Mouse (Mus musculus) Patski (cell line): ENCODE data around the gene Papss1. TPM values are rescaled to one million over a fixed set of nuclear protein-coding genes. Genes with fewer than 3 reads are reported as not detected.
A peak's percentile ranks its signal among the peaks of the same experiment; 100 is the strongest.
"Not testable (repeated sequence)": the region's sequence is repeated elsewhere in the genome, so short reads cannot be mapped to it uniquely, and the experiment has no call there.

ENCODE experiments used
- ATAC-seq: fragments of 100-300 bp; one replicate; pipeline ENCODE4 v1.8.0; 2021
- CTCF ChIA-PET: fragments of 350-600 bp; sonication (Branson Sonifier 250); formaldehyde crosslinking; loops from one replicate; lab custom pipeline; 2022; ENCODE audit warnings: inconsistent platforms; lab: Charles Lee
- POLR2A ChIA-PET: fragments of 350-600 bp; sonication (Branson Sonifier 250); formaldehyde crosslinking; loops from one replicate; lab custom pipeline; 2022; ENCODE audit warnings: antibody characterized with exemption, inconsistent platforms; lab: Charles Lee
- DNase-seq: peaks from one replicate; pipeline ENCODE4 v3.0.0-alpha.2; 2011; ENCODE audit warnings: low read depth, low spot score
- H3K27me3 ChIP-seq: fragments of 371-371 bp; one replicate; pipeline ENCODE4 v1.5.1; 2021
- CTCF ChIP-seq: fragments of 100-300 bp; IDR thresholded peaks from one replicate; pipeline ENCODE4 v1.5.1; 2021
- in situ Hi-C: fragments of 300-500 bp; cut with MboI; formaldehyde crosslinking; loops from 3 replicates; pipeline ENCODE4 v1.11.1; 2018; ENCODE audit warnings: low pct_unique_long_range_greater_than_20kb, mixed read lengths
- polyA plus RNA-seq: library from polyadenylated mRNA; unstranded; gene quantifications from one replicate; pipeline ENCODE4 v1.2.3, GENCODE M21; 2021

Papss1 gene
- polyA plus RNA-seq, 1 experiment from 2014 or later, result 90.2 TPM

DNA sequence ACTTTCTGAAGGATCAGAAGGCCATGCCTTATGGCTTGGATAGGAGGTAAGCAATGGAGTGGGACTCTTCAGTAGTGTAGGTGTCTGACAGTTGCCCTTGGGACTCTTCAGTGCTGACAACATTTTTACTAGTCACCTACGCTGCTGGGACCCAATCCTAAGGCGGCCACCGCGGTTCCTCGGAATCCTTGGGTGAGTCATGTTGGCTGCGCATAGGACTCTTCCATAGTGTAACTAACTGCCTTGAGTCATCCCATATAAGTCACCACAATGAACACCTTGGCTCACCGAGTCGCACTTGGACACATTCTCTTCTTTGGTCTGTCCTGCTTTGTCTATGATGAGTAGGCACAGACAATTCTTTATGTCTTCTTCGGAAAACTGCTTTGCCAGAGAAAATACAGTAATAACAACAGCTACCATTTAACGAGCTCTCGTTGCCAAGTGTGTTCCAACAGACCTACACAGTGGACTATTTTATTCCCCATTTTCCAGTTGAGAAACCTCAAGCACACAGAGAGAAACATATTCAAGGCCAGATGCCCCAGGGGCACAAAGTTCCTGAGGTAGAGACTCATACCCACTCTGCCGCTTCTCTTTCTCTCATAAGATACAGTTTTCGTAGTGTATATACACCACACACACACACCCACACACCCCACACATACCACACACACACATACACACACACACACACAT lies 23.2 kb upstream of the Papss1 start:
- TF ChIP-seq CTCF, result no peak
- in situ Hi-C loops, result no loop called here
- ChIA-PET CTCF (interaction anchor here (0.9 to 3.9 kb wide), 11 partner anchors 10 to 221 kb away, joined by 3 to 20 read pairs (median 5); no protein-coding TSS in a partner anchor), POLR2A (interaction anchor here (0.8 kb wide), 1 partner anchor 18 kb away, joined by 5 read pairs; no protein-coding TSS in a partner anchor)
- no peaks in the 10 kb centered on the region for H3K27me3 ChIP-seq
- DNase-seq (peak; percentile 90), ATAC-seq (peak; percentile 92)

DNA sequence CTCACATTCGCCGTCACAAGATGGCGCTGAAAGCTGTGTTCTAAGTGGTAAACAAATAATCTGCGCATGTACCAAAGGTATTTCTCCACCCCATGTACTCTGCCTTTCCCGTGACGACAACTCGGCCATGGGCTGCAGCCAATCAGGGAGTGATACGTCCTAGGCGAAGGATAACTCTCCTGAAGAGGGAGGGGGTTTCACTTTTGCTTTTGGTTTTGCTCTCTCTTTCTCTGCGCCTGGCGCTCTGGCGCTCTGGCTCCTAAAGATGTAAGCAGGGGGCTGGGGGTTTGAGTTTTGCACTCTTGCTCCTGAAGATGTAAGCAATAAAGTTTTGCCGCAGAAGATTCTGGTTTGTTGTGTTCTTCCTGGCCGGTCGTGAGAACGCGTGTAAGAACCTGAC lies 17.0 kb upstream of the Papss1 start:
- in situ Hi-C loops, DNase-seq, CTCF ChIA-PET, ATAC-seq, POLR2A ChIA-PET, H3K27me3 ChIP-seq: not testable (repeated sequence)

DNA sequence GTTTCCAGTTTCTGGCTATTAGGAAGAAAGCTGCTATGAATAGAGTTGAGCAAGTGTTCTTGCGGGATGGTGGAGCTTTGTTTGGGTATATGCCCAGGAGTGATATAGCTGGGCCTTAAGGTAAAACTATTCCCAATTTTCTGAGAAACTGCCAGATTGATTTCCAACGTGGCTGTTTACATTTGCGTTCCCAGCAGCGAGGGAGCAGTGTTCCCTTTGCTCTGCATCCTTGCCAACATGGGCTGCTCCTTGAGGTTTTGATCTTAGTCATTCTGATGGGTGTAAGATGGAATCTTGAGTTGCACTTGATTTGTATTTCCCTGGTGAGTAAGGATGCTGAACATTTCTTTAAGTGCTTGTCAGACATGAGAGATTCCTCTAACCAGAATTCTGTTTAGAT lies 14.5 kb upstream of the Papss1 start:
- DNase-seq, result no peak
- TF ChIP-seq CTCF, result no peak
- POLR2A ChIA-PET, result interaction anchor here (1.5 kb wide), 1 partner anchor 10 kb away, joined by 5 read pairs; no protein-coding TSS in a partner anchor
- no peaks in the 10 kb centered on the region for H3K27me3 ChIP-seq
- in situ Hi-C loops, result loop anchor here (5.0 kb wide), 3 partner anchors 63 to 248 kb away; partner anchors contain the start of gene Cyp2u1
- no peak for ATAC-seq
- CTCF ChIA-PET, result interaction anchor here (0.7 to 9.3 kb wide), 9 partner anchors 10 to 229 kb away, joined by 3 to 92 read pairs (median 5); no protein-coding TSS in a partner anchor

DNA sequence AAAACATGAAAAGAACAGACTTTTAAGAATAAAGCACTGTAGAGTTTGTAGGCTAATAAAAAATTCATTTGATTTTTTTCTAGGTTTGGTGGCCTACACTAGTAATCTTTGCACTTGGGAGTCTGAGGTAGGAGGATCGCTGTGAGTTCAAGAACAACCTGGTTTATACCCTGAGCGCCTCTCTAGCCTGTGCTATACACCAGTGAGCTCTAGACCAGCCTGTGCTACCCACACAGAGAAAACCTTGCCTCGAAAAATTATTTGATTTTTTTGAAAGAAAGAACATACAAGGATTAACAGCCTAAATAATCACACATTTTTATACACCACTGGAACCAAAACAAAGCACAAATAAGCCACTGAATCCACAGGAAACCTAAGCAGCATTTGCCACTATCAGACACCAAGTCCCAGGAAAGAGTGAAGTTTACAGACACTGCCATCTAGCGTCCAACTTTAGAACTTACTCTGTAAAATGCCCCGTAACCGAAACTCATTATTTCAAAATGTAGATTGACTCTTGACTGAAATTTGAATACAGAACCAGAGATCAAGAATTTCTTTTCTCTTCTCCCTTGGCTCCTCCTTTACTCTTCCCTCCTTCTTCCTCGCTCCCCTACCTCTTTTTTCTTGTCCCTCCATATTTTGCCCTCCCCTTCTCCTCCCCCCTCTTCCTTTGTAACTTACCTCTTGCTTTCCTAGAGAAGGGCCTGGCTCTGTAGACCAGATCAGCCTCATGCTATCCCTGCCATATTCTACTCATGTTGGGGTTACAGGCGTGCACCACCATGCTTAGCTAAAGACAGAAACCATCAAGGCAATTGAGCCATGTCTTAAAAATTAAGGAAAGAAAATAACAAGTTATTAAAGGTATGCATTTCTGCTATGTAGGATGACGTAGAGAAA lies 12.0 kb upstream of the Papss1 start:
- ChIA-PET CTCF (interaction anchor here (0.8 to 9.3 kb wide), 21 partner anchors 7 to 267 kb away, joined by 3 to 92 read pairs (median 5); no protein-coding TSS in a partner anchor), POLR2A (interaction anchor here (0.8 kb wide), 2 partner anchors 87 to 232 kb away, joined by 3 read pairs; no protein-coding TSS in a partner anchor)
- peak; percentile 82 for TF ChIP-seq CTCF
- in situ Hi-C loops, result loop anchor here (5.0 kb wide), 3 partner anchors 65 to 250 kb away; partner anchors contain the start of gene Cyp2u1
- DNase-seq (peak; percentile 37), ATAC-seq (peak; percentile 76)
- H3K27me3 ChIP-seq, result no peaks in the 10 kb centered on the region

DNA sequence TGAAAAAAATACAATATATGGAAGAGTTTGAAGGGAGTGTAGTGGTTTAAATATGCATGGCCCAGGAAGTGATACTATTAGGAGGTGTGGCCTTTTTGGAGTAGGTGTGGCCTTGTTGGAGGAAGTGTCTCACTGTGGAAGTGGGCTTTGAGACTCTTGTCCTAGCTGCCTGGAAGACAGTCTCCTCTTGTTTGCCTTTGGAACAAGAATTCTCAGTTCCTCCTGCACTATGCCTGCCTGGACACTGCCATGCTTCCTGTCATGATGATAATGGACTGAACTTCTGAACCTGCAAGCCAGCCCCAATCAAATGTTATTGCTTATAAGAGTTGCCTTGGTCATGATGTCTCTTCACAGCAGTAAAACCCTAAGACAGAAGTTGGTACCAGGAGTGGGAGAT lies 8.8 kb upstream of the Papss1 start:
- DNase-seq (no peak), ATAC-seq (no peak)
- in situ Hi-C loops, result no loop called here
- CTCF ChIA-PET, result interaction anchor here (7.6 to 9.3 kb wide), 2 partner anchors 208 to 235 kb away, joined by 81 to 92 read pairs; no protein-coding TSS in a partner anchor
- TF ChIP-seq CTCF, result no peak
- POLR2A ChIA-PET, result interaction anchor here (0.7 to 1.4 kb wide), 2 partner anchors 9 to 51 kb away, joined by 3 to 4 read pairs; partner anchors contain the start of gene Papss1
- H3K27me3 ChIP-seq, result no peaks in the 10 kb centered on the region

DNA sequence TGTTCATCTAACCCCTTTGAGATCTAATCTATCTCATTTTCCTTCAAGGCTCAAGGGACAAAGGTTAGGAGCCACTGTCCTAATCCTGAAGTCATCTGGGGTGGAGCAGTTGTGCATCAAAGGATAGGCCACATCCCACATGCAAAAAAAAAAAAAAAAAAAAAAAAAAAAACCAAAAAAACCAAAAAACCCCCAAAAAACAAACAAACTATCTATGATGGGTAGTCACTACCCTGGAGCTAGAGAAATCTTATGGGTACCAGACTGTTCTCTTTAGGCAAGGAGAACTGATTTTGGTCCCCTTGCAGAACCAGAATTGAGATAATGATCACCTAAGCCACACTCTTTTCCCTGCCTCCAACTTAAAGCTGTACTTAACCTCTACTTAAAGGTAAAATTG lies 3.0 kb upstream of the Papss1 start:
- no peak for ATAC-seq

DNA sequence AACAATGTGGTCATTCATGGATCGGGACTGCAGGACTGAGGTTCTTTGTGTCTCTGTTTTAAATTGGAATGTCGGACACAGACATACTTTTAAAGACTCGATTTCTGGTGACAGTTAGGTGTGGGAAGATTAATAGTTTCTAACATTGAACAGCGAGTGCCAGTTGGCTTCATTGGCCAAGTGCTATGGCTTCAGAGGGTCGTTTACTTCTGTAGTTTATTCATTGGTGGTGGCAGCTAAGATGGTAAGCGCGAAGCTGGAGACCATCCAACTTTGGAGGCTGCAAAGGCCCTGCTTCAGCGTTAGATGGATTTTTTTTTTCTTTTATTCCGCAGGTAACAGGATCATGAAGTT lies 666 bp downstream of the Papss1 start:
- no peak for DNase-seq
- POLR2A ChIA-PET, result interaction anchor here (1.0 to 1.3 kb wide), 3 partner anchors 10 to 226 kb away, joined by 3 to 6 read pairs (median 4); no protein-coding TSS in a partner anchor
- CTCF ChIA-PET, result interaction anchor here (1.6 to 2.4 kb wide), 2 partner anchors 8 to 10 kb away, joined by 4 to 9 read pairs; no protein-coding TSS in a partner anchor
- in situ Hi-C loops, result no loop called here
- TF ChIP-seq CTCF, result no peak
- no peak for ATAC-seq
- no peaks in the 10 kb centered on the region for H3K27me3 ChIP-seq

More for the DNA sequence above, 3.0 kb upstream of the Papss1 start:
- TF ChIP-seq CTCF, result no peak
- no peak for DNase-seq
- in situ Hi-C loops, result no loop called here
- CTCF ChIA-PET, result interaction anchor here (0.9 to 2.7 kb wide), 6 partner anchors 8 to 242 kb away, joined by 3 to 17 read pairs (median 6); no protein-coding TSS in a partner anchor
- POLR2A ChIA-PET, result interaction anchor here (0.6 to 0.7 kb wide), 2 partner anchors 236 to 508 kb away, joined by 3 to 4 read pairs; no protein-coding TSS in a partner anchor
- no peaks in the 10 kb centered on the region for H3K27me3 ChIP-seq

DNA sequence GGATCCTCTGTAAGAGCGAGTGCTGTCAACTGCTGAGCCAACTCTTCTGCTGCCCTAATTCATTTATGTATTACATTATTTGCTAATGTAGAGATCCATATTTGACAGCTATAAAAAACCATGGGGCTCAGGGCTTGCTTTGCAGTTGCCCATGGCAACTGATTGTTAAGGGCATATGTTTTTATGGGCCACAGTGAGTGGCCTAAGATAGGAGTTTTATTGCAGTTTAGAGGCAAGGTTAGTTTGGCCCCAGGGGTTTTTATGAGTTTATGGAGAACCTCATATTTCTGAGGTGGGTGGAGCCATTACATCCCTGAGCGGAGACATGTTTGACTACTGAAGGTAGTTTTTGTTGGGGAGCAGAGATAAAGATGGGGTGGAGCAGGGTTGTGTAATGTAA lies 1.7 kb downstream of the Papss1 start:
- in situ Hi-C loops, result no loop called here
- POLR2A ChIA-PET, result interaction anchor here (1.0 kb wide), 1 partner anchor 227 kb away, joined by 3 read pairs; no protein-coding TSS in a partner anchor
- no peak for ATAC-seq
- no peaks in the 10 kb centered on the region for H3K27me3 ChIP-seq
- TF ChIP-seq CTCF, result no peak
- CTCF ChIA-PET, result interaction anchor here (1.6 kb wide), 1 partner anchor 9 kb away, joined by 4 read pairs; no protein-coding TSS in a partner anchor
- DNase-seq, result no peak

DNA sequence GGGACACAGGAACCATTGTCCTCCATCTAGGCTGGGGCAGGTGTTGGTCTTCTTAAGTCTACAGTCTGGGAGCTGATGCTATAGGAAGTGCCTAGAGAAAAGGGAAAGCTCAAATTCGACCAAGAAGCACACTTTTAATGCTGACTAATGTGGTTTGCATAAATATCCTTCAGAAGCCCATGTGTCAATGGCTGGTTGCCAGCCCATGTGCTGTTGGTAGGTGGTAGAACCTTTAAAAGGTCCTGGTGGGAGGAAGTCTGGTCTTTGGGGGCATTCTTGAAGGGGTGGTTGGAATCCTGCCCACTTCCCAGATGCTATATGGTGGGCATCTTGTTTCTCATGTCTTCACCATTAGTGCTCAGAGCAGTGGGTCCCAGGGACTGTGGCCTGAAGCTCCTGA lies 5.9 kb downstream of the Papss1 start:
- ChIA-PET CTCF (interaction anchor here (1.2 kb wide), 1 partner anchor 250 kb away, joined by 3 read pairs; no protein-coding TSS in a partner anchor), POLR2A (no interaction called here)
- DNase-seq (no peak), ATAC-seq (no peak)
- in situ Hi-C loops, result no loop called here
- no peak for TF ChIP-seq CTCF
- H3K27me3 ChIP-seq, result no peaks in the 10 kb centered on the region
